In genomic region chr4:133400098-133400497, GRCm38 (mm10) we compare ENCODE assay signal across 19 mouse cellular contexts. TPM values are rescaled to one million over a fixed set of nuclear protein-coding genes. Genes with fewer than 3 reads are reported as not detected.
DNase-seq lines count a peak whose midpoint lies in the region; ATAC-seq and TF ChIP-seq lines count a peak whose summit lies in the region.
"Had no signal": no experiment of that assay in that cellular context is flagged by ENCODE, and none has a peak within 500 bp of the region (broad histone marks: within the 10 kb centered on the region; RNA-seq: fewer than 3 reads in every experiment).

No protein-coding gene starts in this region.

- TF ChIP-seq CTCF in gastrocnemius, adult 2 months (IDR thresholded peaks at IDR 0.05), result no peak
- no peak for TF ChIP-seq CTCF in heart, postnatal 0 days (IDR thresholded peaks at IDR 0.05; ENCODE audit: low read depth)

- no peak for TF ChIP-seq EP300 in heart, postnatal 0 days (IDR thresholded peaks at IDR 0.05; ENCODE audit: low read depth)

- H3K36me3 ChIP-seq in heart, postnatal 0 days (replicated peaks; ENCODE audit: control insufficient read depth, insufficient read depth, low read length), result no peaks in the 10 kb centered on the region
- no peaks in the 10 kb centered on the region for H3K36me3 ChIP-seq in embryonic facial prominence, embryonic 12.5 days
- H3K36me3 ChIP-seq in myocyte (ENCODE audit: control insufficient read depth, insufficient read depth), result no peaks in the 10 kb centered on the region
- no peaks in the 10 kb centered on the region for H3K36me3 ChIP-seq in midbrain, embryonic 16.5 days (ENCODE audit: control insufficient read depth, insufficient read depth, low read length)
- H3K36me3 ChIP-seq: hindbrain, embryonic 15.5 days; limb, embryonic 12.5 days; midbrain, embryonic 13.5 days had no signal

- H3K27ac ChIP-seq in gastrocnemius, adult 2 months, result peak overlapping the region; percentile 84
- no peak overlapping the region for H3K27ac ChIP-seq in heart, postnatal 0 days (ENCODE audit: low read depth)
- H3K27ac ChIP-seq in embryonic facial prominence, embryonic 12.5 days, result peak overlapping the region; percentile 42; the same call in 1 of the 2 replicates
- H3K27ac ChIP-seq in midbrain, embryonic 16.5 days (ENCODE audit: low read length), result no peak overlapping the region
- H3K27ac ChIP-seq: hindbrain, embryonic 15.5 days; left cerebral cortex, adult 2 months; limb, embryonic 12.5 days; macrophage; midbrain, embryonic 13.5 days had no signal

- no peak for TF ChIP-seq POLR2A in myocyte (IDR thresholded peaks at IDR 0.05; ENCODE audit: insufficient read length, low read depth)

- H3K27me3 ChIP-seq in heart, postnatal 0 days (ENCODE audit: control insufficient read depth, insufficient read depth, low read length), result no peaks in the 10 kb centered on the region
- H3K27me3 ChIP-seq in embryonic facial prominence, embryonic 12.5 days, result no peaks in the 10 kb centered on the region
- no peaks in the 10 kb centered on the region for H3K27me3 ChIP-seq in myocyte (ENCODE audit: control insufficient read depth, insufficient read depth, insufficient read length)
- no peaks in the 10 kb centered on the region for H3K27me3 ChIP-seq in midbrain, embryonic 16.5 days (ENCODE audit: control insufficient read depth, insufficient read depth, low read depth, low read length)
- H3K27me3 ChIP-seq: hindbrain, embryonic 15.5 days; limb, embryonic 12.5 days; midbrain, embryonic 13.5 days; Patski had no signal

- no peak overlapping the region for H3ac ChIP-seq in myocyte (ENCODE audit: control insufficient read depth, insufficient read length)

- no peak overlapping the region for H3K4me3 ChIP-seq in gastrocnemius, adult 2 months
- H3K4me3 ChIP-seq in heart, postnatal 0 days (ENCODE audit: low read depth, low read length), result no peak overlapping the region
- no peak overlapping the region for H3K4me3 ChIP-seq in embryonic facial prominence, embryonic 12.5 days
- H3K4me3 ChIP-seq in myocyte, result no peak overlapping the region
- H3K4me3 ChIP-seq in midbrain, embryonic 16.5 days (ENCODE audit: low read depth, low read length), result no peak overlapping the region
- H3K4me3 ChIP-seq: hindbrain, embryonic 15.5 days; layer of hippocampus, adult 2 months; left cerebral cortex, adult 2 months; limb, embryonic 12.5 days; midbrain, embryonic 13.5 days had no signal

- peaks cover 31% of the 10 kb centered on the region for H3K4me1 ChIP-seq in heart, postnatal 0 days (ENCODE audit: control insufficient read depth, insufficient read depth)
- peaks cover 45% of the 10 kb centered on the region for H3K4me1 ChIP-seq in embryonic facial prominence, embryonic 12.5 days
- H3K4me1 ChIP-seq in midbrain, embryonic 16.5 days (ENCODE audit: control insufficient read depth, insufficient read depth, low read length), result peaks cover 8% of the 10 kb centered on the region

- 0 out of 2 replicates have a peak overlapping the region, but pooled peaks have one; percentile 13 for H3K9ac ChIP-seq in heart, postnatal 0 days (replicated peaks; ENCODE audit: low read depth, low read length)
- no peak overlapping the region; the same call in 1 of the 2 replicates for H3K9ac ChIP-seq in embryonic facial prominence, embryonic 12.5 days
- H3K9ac ChIP-seq in midbrain, embryonic 16.5 days (ENCODE audit: low read depth, low read length), result no peak overlapping the region
- H3K9ac ChIP-seq: hindbrain, embryonic 15.5 days; midbrain, embryonic 13.5 days had no signal

- 57% methylated on average over 7 of the region's 7 CpGs for WGBS in heart, postnatal 0 days
- WGBS in embryonic facial prominence, embryonic 12.5 days, result 31% methylated on average over 7 of the region's 7 CpGs
- 68% methylated on average over 7 of the region's 7 CpGs for WGBS in midbrain, embryonic 16.5 days

- intact Hi-C loops in gastrocnemius, adult 2 months (cut with DNase I), result no loop called here

- peak; percentile 73 for DNase-seq in gastrocnemius, adult 2 months
- DNase-seq in gastrocnemius, postnatal 4 days (ENCODE audit: low spot score in 2 of 2), result no peak
- no peak for DNase-seq in heart, postnatal 0 days (ENCODE audit: low spot score)
- DNase-seq in heart, adult 8-10 months (ENCODE audit: low spot score), result no peak
- DNase-seq in left cerebral cortex, adult 11 months (ENCODE audit: low spot score), result no peak
- DNase-seq: B cell, adult 2 months; cerebellum, adult 11 months; kidney, adult 9 months; lung, adult 18-20 months had no signal

- no peaks in the 10 kb centered on the region for H3K9me3 ChIP-seq in heart, postnatal 0 days (replicated peaks; ENCODE audit: control insufficient read depth, low read length)
- no peaks in the 10 kb centered on the region for H3K9me3 ChIP-seq in embryonic facial prominence, embryonic 12.5 days
- H3K9me3 ChIP-seq in midbrain, embryonic 16.5 days (replicated peaks; ENCODE audit: control insufficient read depth, low read length, poor library complexity, severe bottlenecking), result no peaks in the 10 kb centered on the region
- H3K9me3 ChIP-seq: hindbrain, embryonic 15.5 days; limb, embryonic 12.5 days; midbrain, embryonic 13.5 days had no signal

- ATAC-seq in heart, postnatal 0 days (ENCODE audit: insufficient read depth, low read depth), result no peak
- no peak for ATAC-seq in embryonic facial prominence, embryonic 12.5 days (ENCODE audit: insufficient number of reproducible peaks, insufficient read depth, low FRiP score, low TSS enrichment)
- no peak for ATAC-seq in midbrain, embryonic 16.5 days
- ATAC-seq: midbrain, embryonic 13.5 days had no signal

- no peak overlapping the region for H3K4me2 ChIP-seq in heart, postnatal 0 days (ENCODE audit: low read depth, low read length)
- H3K4me2 ChIP-seq in embryonic facial prominence, embryonic 12.5 days (replicated peaks), result no peak overlapping the region
- peak overlapping the region; percentile 37 for H3K4me2 ChIP-seq in myocyte (ENCODE audit: low read depth)
- no peak overlapping the region for H3K4me2 ChIP-seq in midbrain, embryonic 16.5 days (ENCODE audit: low read length)
- H3K4me2 ChIP-seq: hindbrain, embryonic 15.5 days; limb, embryonic 12.5 days; midbrain, embryonic 13.5 days had no signal

- H3K79me2 ChIP-seq in myocyte (ENCODE audit: control insufficient read depth, insufficient read depth), result peaks cover 23% of the 10 kb centered on the region

TF ChIP-seq in myocyte, 11 proteins besides CTCF, POLR2A, EP300 and RAD21:
- TF ChIP-seq MAX (IDR thresholded peaks at IDR 0.05; ENCODE audit: low read depth) (no peak), CEBPB (IDR thresholded peaks at IDR 0.05; ENCODE audit: insufficient read depth, poor library complexity, severe bottlenecking) (no peak), TCF3 (IDR thresholded peaks at IDR 0.05; ENCODE audit: insufficient read length, low read depth) (no peak), POLR2AphosphoS2 (IDR thresholded peaks at IDR 0.05; ENCODE audit: insufficient read length, low read depth) (no peak), USF1 (IDR thresholded peaks at IDR 0.05; ENCODE audit: low read depth) (no peak)

RNA-seq across cellular contexts. Expression of gene Slc9a1, which starts 30.6 kb away (rescaled TPM):
- 10 to 100 TPM in 1 of 2 experiments, 1 to 10 TPM in 1; 8.1 to 11.7 TPM for total RNA-seq in gastrocnemius, adult 2 months (2021)
- 10 to 100 TPM; 24.1 to 24.4 TPM for total RNA-seq in gastrocnemius, postnatal 4 days (2021)
- total RNA-seq in heart, postnatal 0 days (2014; rRNA removed; ENCODE audit: low replicate concordance), result 15.8 and 30.8 TPM in 2 replicates
- polyA plus RNA-seq in heart, postnatal 0 days (2015; fragmentation: Nextera tagmentation; extraction: Ambion mirVana), result 4.0 and 4.4 TPM in 2 replicates
- 10 to 100 TPM; 16.0 to 21.9 (median 16.5) TPM for total RNA-seq in heart, adult 8-10 months (2022)
- polyA plus RNA-seq in embryonic facial prominence, embryonic 12.5 days (2016; fragmentation: Nextera tagmentation; extraction: Ambion mirVana), result 7.6 and 7.9 TPM in 2 replicates
- 23.3 TPM for polyA plus RNA-seq in myocyte (2012; fragmentation: generic; extraction: Trizol)
- polyA plus RNA-seq in midbrain, embryonic 16.5 days (2015; fragmentation: Nextera tagmentation; extraction: Ambion mirVana), result 10.3 and 12.8 TPM in 2 replicates

RNA-seq across cellular contexts. Expression of gene Wdtc1, which starts 46.8 kb away (rescaled TPM):
- total RNA-seq in gastrocnemius, adult 2 months (2021), result 10 to 100 TPM; 86.7 to 93.4 TPM
- total RNA-seq in gastrocnemius, postnatal 4 days (2021), result 10 to 100 TPM; 43.1 to 45.0 TPM
- total RNA-seq in heart, postnatal 0 days (2014; rRNA removed; ENCODE audit: low replicate concordance), result 30.2 and 39.9 TPM in 2 replicates
- polyA plus RNA-seq in heart, postnatal 0 days (2015; fragmentation: Nextera tagmentation; extraction: Ambion mirVana), result 9.3 and 9.6 TPM in 2 replicates
- total RNA-seq in heart, adult 8-10 months (2022), result 10 to 100 TPM; 77.3 to 94.3 (median 79.2) TPM
- 17.0 and 18.7 TPM in 2 replicates for polyA plus RNA-seq in embryonic facial prominence, embryonic 12.5 days (2016; fragmentation: Nextera tagmentation; extraction: Ambion mirVana)
- polyA plus RNA-seq in myocyte (2012; fragmentation: generic; extraction: Trizol), result 53.1 TPM
- polyA plus RNA-seq in midbrain, embryonic 16.5 days (2015; fragmentation: Nextera tagmentation; extraction: Ambion mirVana), result 20.1 and 20.7 TPM in 2 replicates

Comparison
In these comparisons a context has a peak if more than half of its experiments do, and no peak if none do; other contexts are left out.
1. H3K27ac ChIP-seq: peak in gastrocnemius, adult 2 months (single experiment) and embryonic facial prominence, embryonic 12.5 days (single experiment); none in heart, postnatal 0 days (single experiment) and midbrain, embryonic 16.5 days (single experiment).